Mouse (Mus musculus) lung, adult 2 months (tissue): ENCODE measurements around the gene Jag2.
A peak's percentile ranks its signal among the peaks of the same experiment; 100 is the strongest.

Source experiments
- CTCF ChIP-seq: fragments of 200-500 bp; IDR thresholded peaks from 2 replicates; pipeline ENCODE4 v1.5.1; 2011; ENCODE audit warnings: mild to moderate bottlenecking, low read length, control low read depth; ENCODE audit not compliant: insufficient read depth
- POLR2A ChIP-seq: fragments of 200-500 bp; IDR thresholded peaks from 2 replicates; pipeline ENCODE4 v1.6.1; 2011; ENCODE audit warnings: low read depth, mild to moderate bottlenecking, control low read depth, low read length, borderline replicate concordance; ENCODE audit errors: extremely low read depth

- TF ChIP-seq CTCF (no peak), POLR2A (peak; percentile 47; the same call in 1 of the 2 replicates)
These were observed 12.1 kb downstream of the Jag2 start for GRCm38 (mm10) chr12:112917486-112917885.
